Mouse (Mus musculus): ENCODE results near the gene Trmt2a. TPM values are rescaled to one million over a fixed set of nuclear protein-coding genes. Genes with fewer than 3 reads are reported as not detected.

Trmt2a gene
- polyA plus RNA-seq, 1 experiment, result 56.2 TPM

DNA sequence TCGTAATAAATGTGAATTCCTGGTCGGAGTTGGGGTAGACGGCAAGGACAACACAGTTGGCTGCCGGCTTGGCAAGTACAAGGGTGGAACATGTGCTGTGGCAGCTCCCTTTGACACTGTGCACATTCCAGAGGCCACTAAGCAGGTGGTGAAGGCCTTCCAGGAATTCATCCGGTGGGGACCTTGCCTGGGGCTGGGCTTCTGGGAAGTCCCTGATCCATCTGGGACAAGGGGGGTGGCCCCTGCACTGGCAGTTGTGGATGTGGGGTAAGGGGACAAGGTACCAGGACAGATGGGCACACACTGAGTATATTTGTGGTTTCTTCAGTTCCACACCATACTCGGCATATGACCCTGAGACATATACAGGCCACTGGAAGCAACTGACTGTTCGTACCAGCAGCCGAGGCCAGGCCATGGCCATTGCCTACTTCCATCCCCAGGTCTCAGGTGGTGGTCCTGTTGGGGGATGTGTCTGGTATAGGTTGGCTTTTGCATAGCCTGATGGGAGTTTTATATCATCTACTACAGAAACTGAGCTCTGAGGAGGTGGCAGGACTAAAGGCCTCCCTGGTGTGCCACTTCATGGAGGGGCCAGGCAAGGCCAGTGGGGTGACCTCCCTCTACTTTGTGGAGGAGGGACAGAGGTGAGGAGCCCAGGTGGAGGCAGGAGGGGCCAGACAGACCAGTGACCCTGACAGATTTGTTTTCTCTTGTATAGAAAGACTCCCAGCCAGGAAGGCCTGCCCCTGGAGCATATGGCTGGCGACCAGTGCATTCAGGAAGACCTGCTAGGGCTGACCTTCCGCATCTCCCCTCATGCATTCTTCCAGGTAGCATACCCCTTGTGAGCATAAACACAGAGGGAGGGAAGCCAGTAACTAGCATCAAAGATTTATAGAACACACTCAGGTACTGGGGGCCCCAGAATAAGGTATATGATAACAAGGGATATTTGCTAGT is 2.6 kb downstream of the Trmt2a start:
- TF ChIP-seq CTCF (IDR thresholded peaks at IDR 0.05; ENCODE audit: extremely low read depth, insufficient read depth, insufficient read length, insufficient replicate concordance) (no peak), POLR2A (IDR thresholded peaks at IDR 0.05; ENCODE audit: low read depth, low read length) (no peak)
- H3K4me3 ChIP-seq (ENCODE audit: extremely low read depth, insufficient read depth, insufficient read length), result no peak overlapping the region
- DNase-seq (ENCODE audit: low read depth in 1 of 2, low spot score in 2 of 2), result no peak
- peaks cover 35% of the 10 kb centered on the region for H3K36me3 ChIP-seq (ENCODE audit: control insufficient read depth, insufficient read depth, low read length)
- WGBS, result 89% methylated on average over 10 of the region's 10 CpGs
- H3K4me1 ChIP-seq (ENCODE audit: control insufficient read depth, insufficient read depth, insufficient read length), result peaks cover 6% of the 10 kb centered on the region; the same call in 1 of the 2 replicates
- no peak overlapping the region for H3K27ac ChIP-seq (ENCODE audit: insufficient read depth, low read length)
- H3K27me3 ChIP-seq (ENCODE audit: control insufficient read depth, insufficient read depth, low read length), result no peaks in the 10 kb centered on the region

- Histone ChIP-seq H3K36me3 (ENCODE audit: control insufficient read depth, insufficient read depth, low read length) (peaks cover 48% of the 10 kb centered on the region), H3K27ac (ENCODE audit: insufficient read depth, low read length) (no peak overlapping the region), H3K4me3 (ENCODE audit: extremely low read depth, insufficient read depth, insufficient read length) (no peak overlapping the region), H3K27me3 (ENCODE audit: control insufficient read depth, insufficient read depth, low read length) (no peaks in the 10 kb centered on the region), H3K4me1 (ENCODE audit: control insufficient read depth, insufficient read depth, insufficient read length) (peaks cover 6% of the 10 kb centered on the region; the same call in 1 of the 2 replicates)
- no peak for DNase-seq (ENCODE audit: low read depth in 1 of 2, low spot score in 2 of 2)
- TF ChIP-seq POLR2A (IDR thresholded peaks at IDR 0.05; ENCODE audit: low read depth, low read length) (no peak), CTCF (IDR thresholded peaks at IDR 0.05; ENCODE audit: extremely low read depth, insufficient read depth, insufficient read length, insufficient replicate concordance) (no peak)
- WGBS, result 86% methylated on average over 6 of the region's 6 CpGs
Observed at GRCm38 (mm10) chr16:18252736-18253135, 4.3 kb downstream of the Trmt2a start.

- Histone ChIP-seq H3K4me3 (ENCODE audit: extremely low read depth, insufficient read depth, insufficient read length) (no peak overlapping the region), H3K27me3 (ENCODE audit: control insufficient read depth, insufficient read depth, low read length) (no peaks in the 10 kb centered on the region), H3K27ac (ENCODE audit: insufficient read depth, low read length) (no peak overlapping the region), H3K36me3 (ENCODE audit: control insufficient read depth, insufficient read depth, low read length) (peaks cover 55% of the 10 kb centered on the region), H3K4me1 (ENCODE audit: control insufficient read depth, insufficient read depth, insufficient read length) (peaks cover 6% of the 10 kb centered on the region; the same call in 1 of the 2 replicates)
- no peak for DNase-seq (ENCODE audit: low read depth in 1 of 2, low spot score in 2 of 2)
- 93% methylated on average over 1 of the region's 1 CpGs for WGBS
- TF ChIP-seq POLR2A (IDR thresholded peaks at IDR 0.05; ENCODE audit: low read depth, low read length) (no peak), CTCF (IDR thresholded peaks at IDR 0.05; ENCODE audit: extremely low read depth, insufficient read depth, insufficient read length, insufficient replicate concordance) (no peak)
Observed at GRCm38 (mm10) chr16:18253866-18254265, 5.4 kb downstream of the Trmt2a start.

GRCm38 (mm10) chr16:18258221-18258620 is 9.7 kb downstream of the Trmt2a start, which contains the start of gene Gm49776:
Gene Gm49776, minus strand, starts transcription at chr16:18258321.
- H3K36me3 ChIP-seq (ENCODE audit: control insufficient read depth, insufficient read depth, low read length), result peaks cover 55% of the 10 kb centered on the region
- no peaks in the 10 kb centered on the region for H3K27me3 ChIP-seq (ENCODE audit: control insufficient read depth, insufficient read depth, low read length)
- H3K27ac ChIP-seq (ENCODE audit: insufficient read depth, low read length), result no peak within 1 kb of the TSS
- DNase-seq (ENCODE audit: low read depth in 1 of 2, low spot score in 2 of 2), result no peak
- TF ChIP-seq POLR2A (IDR thresholded peaks at IDR 0.05; ENCODE audit: low read depth, low read length), result no peak
- no peak for TF ChIP-seq CTCF (IDR thresholded peaks at IDR 0.05; ENCODE audit: extremely low read depth, insufficient read depth, insufficient read length, insufficient replicate concordance)
- H3K4me1 ChIP-seq (ENCODE audit: control insufficient read depth, insufficient read depth, insufficient read length), result no peaks in the 10 kb centered on the region
- no peak within 1 kb of the TSS for H3K4me3 ChIP-seq (ENCODE audit: extremely low read depth, insufficient read depth, insufficient read length)
- 92% methylated on average over 2 of the region's 2 CpGs for WGBS

DNA sequence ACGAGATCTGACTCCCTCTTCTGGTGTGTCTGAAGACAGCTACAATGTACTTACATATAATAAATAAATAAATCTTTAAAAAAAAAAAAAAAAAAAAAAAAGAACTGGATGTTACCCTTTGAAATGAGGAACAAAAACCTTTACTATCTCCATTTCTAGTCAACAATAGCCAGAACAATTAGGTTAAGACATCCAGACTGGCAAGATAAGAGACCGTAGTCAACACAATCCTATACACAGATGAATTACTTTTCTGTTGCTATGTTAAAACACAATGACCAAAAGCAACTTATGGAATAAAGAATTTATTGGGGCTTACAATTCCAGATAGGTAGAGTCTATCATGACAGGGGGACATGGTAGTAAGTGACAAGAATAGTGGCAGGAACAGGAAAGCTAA is 16.5 kb downstream of the Trmt2a start:
- H3K4me3 ChIP-seq (ENCODE audit: extremely low read depth, insufficient read depth, insufficient read length), result no peak overlapping the region
- no peak overlapping the region for H3K27ac ChIP-seq (ENCODE audit: insufficient read depth, low read length)
- no peak for DNase-seq (ENCODE audit: low read depth in 1 of 2, low spot score in 2 of 2)
- H3K27me3 ChIP-seq (ENCODE audit: control insufficient read depth, insufficient read depth, low read length), result no peaks in the 10 kb centered on the region
- TF ChIP-seq POLR2A (IDR thresholded peaks at IDR 0.05; ENCODE audit: low read depth, low read length), result no peak
- TF ChIP-seq CTCF (IDR thresholded peaks at IDR 0.05; ENCODE audit: extremely low read depth, insufficient read depth, insufficient read length, insufficient replicate concordance), result no peak
- H3K36me3 ChIP-seq (ENCODE audit: control insufficient read depth, insufficient read depth, low read length), result peaks cover 26% of the 10 kb centered on the region
- WGBS, result 94% methylated on average over 2 of the region's 2 CpGs
- H3K4me1 ChIP-seq (ENCODE audit: control insufficient read depth, insufficient read depth, insufficient read length), result no peaks in the 10 kb centered on the region

- no peak for TF ChIP-seq POLR2A (IDR thresholded peaks at IDR 0.05; ENCODE audit: low read depth, low read length)
- TF ChIP-seq CTCF (IDR thresholded peaks at IDR 0.05; ENCODE audit: extremely low read depth, insufficient read depth, insufficient read length, insufficient replicate concordance), result 0 out of 2 replicates have a peak, but pooled peaks have one; percentile 6
- Histone ChIP-seq H3K27ac (ENCODE audit: insufficient read depth, low read length) (no peak overlapping the region), H3K4me3 (ENCODE audit: extremely low read depth, insufficient read depth, insufficient read length) (no peak overlapping the region), H3K36me3 (ENCODE audit: control insufficient read depth, insufficient read depth, low read length) (peaks cover 31% of the 10 kb centered on the region), H3K4me1 (ENCODE audit: control insufficient read depth, insufficient read depth, insufficient read length) (no peaks in the 10 kb centered on the region), H3K27me3 (ENCODE audit: control insufficient read depth, insufficient read depth, low read length) (no peaks in the 10 kb centered on the region)
- WGBS, result 89% methylated on average over 5 of the region's 5 CpGs
- no peak for DNase-seq (ENCODE audit: low read depth in 1 of 2, low spot score in 2 of 2)
Observed at GRCm38 (mm10) chr16:18268182-18268581, 19.7 kb downstream of the Trmt2a start.

DNA sequence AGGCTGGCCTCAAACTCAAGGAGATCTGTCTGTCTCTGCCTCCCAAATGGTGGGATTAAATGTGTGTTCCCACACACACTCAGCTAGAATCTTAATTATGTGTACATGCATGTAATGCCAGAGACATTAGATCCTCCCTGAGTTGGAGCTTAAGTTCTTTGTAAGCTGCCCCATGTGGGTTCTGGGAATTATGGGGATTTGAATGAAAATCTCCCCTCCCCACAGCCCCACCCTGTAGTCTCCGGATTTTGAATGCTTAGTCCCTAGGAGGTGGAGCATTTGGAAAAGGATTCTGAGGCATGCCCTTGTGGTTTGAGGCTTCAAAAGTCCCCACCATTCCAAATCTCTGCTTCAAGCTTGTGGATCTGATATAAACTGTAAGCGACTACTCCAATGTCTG is 26.7 kb downstream of the Trmt2a start:
- H3K36me3 ChIP-seq (ENCODE audit: control insufficient read depth, insufficient read depth, low read length), result peaks cover 49% of the 10 kb centered on the region
- H3K4me3 ChIP-seq (ENCODE audit: extremely low read depth, insufficient read depth, insufficient read length), result no peak overlapping the region
- TF ChIP-seq POLR2A (IDR thresholded peaks at IDR 0.05; ENCODE audit: low read depth, low read length), result no peak
- TF ChIP-seq CTCF (IDR thresholded peaks at IDR 0.05; ENCODE audit: extremely low read depth, insufficient read depth, insufficient read length, insufficient replicate concordance), result no peak
- no peak for DNase-seq (ENCODE audit: low read depth in 1 of 2, low spot score in 2 of 2)
- WGBS, result 97% methylated on average over 2 of the region's 2 CpGs
- H3K4me1 ChIP-seq (ENCODE audit: control insufficient read depth, insufficient read depth, insufficient read length), result no peaks in the 10 kb centered on the region
- H3K27me3 ChIP-seq (ENCODE audit: control insufficient read depth, insufficient read depth, low read length), result no peaks in the 10 kb centered on the region
- H3K27ac ChIP-seq (ENCODE audit: insufficient read depth, low read length), result no peak overlapping the region
